Mouse (Mus musculus) midbrain, embryonic 12.5 days (tissue): ENCODE results near the gene Rnf19b. TPM values are rescaled to one million over a fixed set of nuclear protein-coding genes. Genes with fewer than 3 reads are reported as not detected.

Experiments
- ATAC-seq: fragments of 200-750 bp; cut with Nextera tagmentation; 2 replicates; pipeline ENCODE4 v1.8.0; 2017; ENCODE audit warnings: low read depth, moderate TSS enrichment, moderate library complexity; ENCODE audit not compliant: low FRiP score
- H3K27ac ChIP-seq: fragments of 300-500 bp; sonication (generic); replicated peaks from 2 replicates; pipeline ENCODE4 v1.5.1; 2016; ENCODE audit warnings: mild to moderate bottlenecking
- H3K27me3 ChIP-seq: fragments of 300-500 bp; sonication (generic); 2 replicates; pipeline ENCODE4 v1.6.1; 2016; ENCODE audit warnings: mild to moderate bottlenecking
- H3K36me3 ChIP-seq: fragments of 300-500 bp; sonication (generic); 2 replicates; pipeline ENCODE4 v1.6.1; 2016
- H3K4me1 ChIP-seq: fragments of 300-500 bp; sonication (generic); 2 replicates; pipeline ENCODE4 v1.6.1; 2016
- H3K4me2 ChIP-seq: fragments of 300-500 bp; sonication (generic); replicated peaks from 2 replicates; pipeline ENCODE4 v1.6.1; 2016; ENCODE audit warnings: mild to moderate bottlenecking, moderate library complexity
- H3K4me3 ChIP-seq: fragments of 300-500 bp; sonication (generic); 2 replicates; pipeline ENCODE4 v1.5.1; 2016; ENCODE audit warnings: mild to moderate bottlenecking
- H3K9ac ChIP-seq: fragments of 300-500 bp; sonication (generic); replicated peaks from 2 replicates; pipeline ENCODE4 v1.6.1; 2016; ENCODE audit warnings: mild to moderate bottlenecking, moderate library complexity
- H3K9me3 ChIP-seq: fragments of 300-500 bp; sonication (generic); 2 replicates; pipeline ENCODE4 v1.6.1; 2016; ENCODE audit warnings: mild to moderate bottlenecking
- WGBS: fragments of 180-500 bp; shearing (Covaris S2); methylation state at CpG from one replicate; pipeline ENCODE4 v1.1.7; 2016; 5-methylcytosine and 5-hydroxymethylcytosine counted together
- polyA plus RNA-seq: library from polyadenylated mRNA; unstranded; fragments of >200 nt; fragmentation: Nextera tagmentation; extraction: Ambion mirVana; gene quantifications from 2 replicates; pipeline ENCODE4 v1.2.1, GENCODE M21; 2016

Gene Rnf19b
- 15.8 and 16.5 TPM in 2 replicates for polyA plus RNA-seq

DNA sequence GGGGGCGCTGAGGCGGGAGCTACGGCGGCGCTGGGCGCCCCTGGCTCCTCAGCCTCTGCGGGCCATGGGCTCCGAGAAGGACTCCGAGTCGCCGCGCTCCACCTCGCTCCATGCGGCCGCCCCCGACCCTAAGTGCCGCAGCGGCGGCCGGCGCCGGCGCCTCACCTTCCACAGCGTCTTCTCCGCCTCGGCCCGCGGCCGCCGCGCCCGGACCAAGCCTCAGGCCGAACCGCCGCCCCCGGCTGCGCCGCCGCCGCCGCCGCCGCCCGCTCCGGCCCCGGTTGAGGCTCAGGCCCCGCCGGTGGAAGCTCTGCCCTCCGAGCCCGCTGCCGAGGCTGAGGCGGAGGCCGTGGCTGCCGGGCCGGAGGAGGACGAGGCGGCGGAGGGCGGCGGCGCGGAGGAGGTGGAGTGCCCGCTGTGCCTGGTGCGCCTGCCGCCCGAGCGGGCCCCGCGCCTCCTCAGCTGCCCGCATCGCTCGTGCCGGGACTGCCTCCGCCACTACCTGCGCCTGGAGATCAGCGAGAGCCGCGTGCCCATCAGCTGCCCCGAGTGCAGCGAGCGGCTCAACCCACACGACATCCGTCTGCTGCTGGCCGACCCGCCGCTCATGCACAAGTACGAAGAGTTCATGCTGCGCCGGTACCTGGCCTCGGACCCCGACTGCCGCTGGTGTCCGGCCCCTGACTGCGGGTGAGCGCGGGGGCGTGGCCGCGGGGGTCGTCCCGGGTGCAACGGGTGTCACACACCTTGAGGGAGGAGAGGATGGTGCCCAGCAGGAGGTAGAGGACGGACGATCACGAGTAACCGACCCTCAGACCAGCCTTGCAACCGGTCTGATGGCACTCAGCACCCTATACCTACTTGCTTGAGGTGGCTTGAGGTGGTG lies at the start of gene Rnf19b:
Gene Rnf19b, plus strand, starts transcription at position 65 of the 886 bp plus-strand sequence.
- peak within 1 kb of the TSS; percentile 99 for H3K4me3 ChIP-seq
- H3K4me1 ChIP-seq: peaks cover 14% of the 10 kb centered on the region

DNA sequence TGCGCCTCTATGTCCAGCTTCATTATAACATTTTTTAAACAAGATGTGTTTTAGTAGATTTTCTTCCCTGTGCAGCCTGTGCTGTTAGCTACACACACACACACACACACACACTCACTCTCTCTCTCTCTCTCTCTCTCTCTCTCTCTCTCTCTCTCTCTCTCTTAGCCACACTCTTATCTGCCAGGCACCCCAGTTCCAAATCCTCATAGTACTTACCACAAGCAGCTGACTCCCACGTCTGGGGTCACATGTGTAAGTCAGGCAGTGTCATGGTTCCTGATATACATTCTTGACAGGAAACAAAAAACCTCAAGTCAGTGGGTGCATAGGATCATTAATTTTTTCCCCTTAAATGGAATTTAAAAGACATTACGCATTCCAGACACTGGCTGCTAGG lies 49.4 kb upstream of the Rnf19b start:
- Histone ChIP-seq H3K9me3 (no peaks in the 10 kb centered on the region), H3K27me3 (no peaks in the 10 kb centered on the region), H3K36me3 (peaks cover 50% of the 10 kb centered on the region), H3K4me1 (0 out of 2 replicates have a peak, but pooled peaks cover 4% of the 10 kb centered on the region), H3K4me3 (no peak overlapping the region), H3K4me2 (no peak overlapping the region), H3K27ac (no peak overlapping the region), H3K9ac (no peak overlapping the region)
- WGBS: 87% methylated on average over 3 of the region's 3 CpGs
- ATAC-seq: no peak

More for the DNA sequence above, at the start of gene Rnf19b:
- H3K9ac ChIP-seq: peak within 1 kb of the TSS; percentile 99
- no peaks in the 10 kb centered on the region; the same call in 1 of the 2 replicates for H3K27me3 ChIP-seq
- no peaks in the 10 kb centered on the region for H3K9me3 ChIP-seq
- H3K36me3 ChIP-seq: no peaks in the 10 kb centered on the region
- peak; percentile 88 for ATAC-seq
- peak within 1 kb of the TSS; percentile 100 for H3K4me2 ChIP-seq
- under 1% methylated on average over 69 of the region's 107 CpGs for WGBS
- H3K27ac ChIP-seq: peak within 1 kb of the TSS; percentile 95

GRCm38 (mm10) chr4:129009521-129009920 lies 48.5 kb upstream of the Rnf19b start:
- Histone ChIP-seq H3K4me3 (no peak overlapping the region), H3K36me3 (peaks cover 45% of the 10 kb centered on the region), H3K27me3 (no peaks in the 10 kb centered on the region), H3K4me1 (0 out of 2 replicates have a peak, but pooled peaks cover 4% of the 10 kb centered on the region), H3K27ac (no peak overlapping the region), H3K9me3 (no peaks in the 10 kb centered on the region), H3K9ac (no peak overlapping the region), H3K4me2 (no peak overlapping the region)
- no peak for ATAC-seq
- WGBS: 85% methylated on average over 5 of the region's 5 CpGs

DNA sequence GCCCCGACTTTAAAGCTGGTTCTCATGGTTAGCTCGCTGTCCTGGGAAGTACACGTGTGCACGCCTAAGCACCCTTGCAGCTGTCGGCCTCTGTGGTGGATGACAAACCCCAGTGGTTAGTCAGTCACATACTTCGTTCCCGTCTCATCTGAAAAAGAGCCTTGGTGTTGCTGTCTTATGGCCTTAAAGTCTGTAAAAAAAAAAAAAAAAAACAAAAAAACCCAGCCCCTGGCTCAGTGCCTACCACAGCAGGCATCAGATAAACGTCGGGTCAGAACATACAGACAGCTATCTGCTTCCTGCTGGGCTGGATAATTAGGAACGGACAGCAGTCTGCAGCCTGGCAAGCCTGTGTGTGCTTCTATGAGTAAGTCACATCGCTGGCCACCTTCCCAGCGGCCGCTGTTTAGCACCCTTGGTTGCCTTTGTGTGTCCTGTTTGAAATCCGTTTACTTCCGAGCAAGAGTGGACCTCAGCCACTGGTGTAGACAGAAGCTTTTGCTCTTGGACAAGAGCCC lies 46.4 kb upstream of the Rnf19b start:
- Histone ChIP-seq H3K27ac (peak overlapping the region; percentile 42; the same call in 1 of the 2 replicates), H3K36me3 (peaks cover 39% of the 10 kb centered on the region), H3K9me3 (no peaks in the 10 kb centered on the region), H3K4me1 (peaks cover 9% of the 10 kb centered on the region; the same call in 1 of the 2 replicates), H3K4me3 (no peak overlapping the region), H3K9ac (no peak overlapping the region), H3K4me2 (no peak overlapping the region), H3K27me3 (no peaks in the 10 kb centered on the region)
- ATAC-seq: no peak
- 41% methylated on average over 15 of the region's 15 CpGs for WGBS

GRCm38 (mm10) chr4:129013151-129013864 lies 44.8 kb upstream of the Rnf19b start:
- H3K27me3 ChIP-seq: no peaks in the 10 kb centered on the region
- WGBS: 67% methylated on average over 10 of the region's 10 CpGs
- peaks cover 25% of the 10 kb centered on the region for H3K36me3 ChIP-seq
- peaks cover 9% of the 10 kb centered on the region; the same call in 1 of the 2 replicates for H3K4me1 ChIP-seq
- H3K9ac ChIP-seq: no peak overlapping the region
- H3K9me3 ChIP-seq: no peaks in the 10 kb centered on the region
- H3K4me2 ChIP-seq: no peak overlapping the region
- no peak for ATAC-seq
- no peak overlapping the region for H3K4me3 ChIP-seq
- H3K27ac ChIP-seq: no peak overlapping the region

- Histone ChIP-seq H3K4me2 (no peak overlapping the region), H3K36me3 (no peaks in the 10 kb centered on the region), H3K4me3 (no peak overlapping the region), H3K27ac (no peak overlapping the region), H3K9me3 (no peaks in the 10 kb centered on the region), H3K27me3 (no peaks in the 10 kb centered on the region), H3K4me1 (peaks cover 13% of the 10 kb centered on the region; the same call in 1 of the 2 replicates), H3K9ac (no peak overlapping the region)
- ATAC-seq: no peak
- WGBS: 37% methylated on average over 4 of the region's 4 CpGs
Observed at GRCm38 (mm10) chr4:129016329-129016728, 41.7 kb upstream of the Rnf19b start.

DNA sequence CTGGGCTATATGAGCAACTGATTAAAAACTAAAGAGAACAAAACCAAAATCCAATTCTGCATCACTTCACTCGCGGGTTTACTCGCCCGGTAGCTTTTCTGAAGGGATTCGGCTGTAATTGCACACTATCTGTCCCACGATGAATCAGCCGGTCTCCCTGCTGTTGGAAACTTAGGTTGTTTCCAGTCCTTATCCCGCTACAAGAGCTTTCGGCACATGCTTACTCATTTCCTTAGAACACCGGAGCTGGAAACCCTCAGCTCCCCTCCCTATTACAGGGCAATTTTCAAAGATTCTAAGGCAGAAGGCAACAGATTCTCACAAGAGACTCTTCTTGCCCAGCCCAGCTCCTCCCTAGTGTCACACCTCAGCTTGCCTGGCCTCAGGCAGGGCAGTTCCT lies 40.9 kb upstream of the Rnf19b start:
- peaks cover 9% of the 10 kb centered on the region; the same call in 1 of the 2 replicates for H3K4me1 ChIP-seq
- no peak overlapping the region for H3K9ac ChIP-seq
- 88% methylated on average over 10 of the region's 10 CpGs for WGBS
- H3K4me3 ChIP-seq: no peak overlapping the region
- H3K4me2 ChIP-seq: no peak overlapping the region
- H3K9me3 ChIP-seq: no peaks in the 10 kb centered on the region
- no peak for ATAC-seq
- no peak overlapping the region for H3K27ac ChIP-seq
- H3K36me3 ChIP-seq: no peaks in the 10 kb centered on the region
- no peaks in the 10 kb centered on the region for H3K27me3 ChIP-seq

DNA sequence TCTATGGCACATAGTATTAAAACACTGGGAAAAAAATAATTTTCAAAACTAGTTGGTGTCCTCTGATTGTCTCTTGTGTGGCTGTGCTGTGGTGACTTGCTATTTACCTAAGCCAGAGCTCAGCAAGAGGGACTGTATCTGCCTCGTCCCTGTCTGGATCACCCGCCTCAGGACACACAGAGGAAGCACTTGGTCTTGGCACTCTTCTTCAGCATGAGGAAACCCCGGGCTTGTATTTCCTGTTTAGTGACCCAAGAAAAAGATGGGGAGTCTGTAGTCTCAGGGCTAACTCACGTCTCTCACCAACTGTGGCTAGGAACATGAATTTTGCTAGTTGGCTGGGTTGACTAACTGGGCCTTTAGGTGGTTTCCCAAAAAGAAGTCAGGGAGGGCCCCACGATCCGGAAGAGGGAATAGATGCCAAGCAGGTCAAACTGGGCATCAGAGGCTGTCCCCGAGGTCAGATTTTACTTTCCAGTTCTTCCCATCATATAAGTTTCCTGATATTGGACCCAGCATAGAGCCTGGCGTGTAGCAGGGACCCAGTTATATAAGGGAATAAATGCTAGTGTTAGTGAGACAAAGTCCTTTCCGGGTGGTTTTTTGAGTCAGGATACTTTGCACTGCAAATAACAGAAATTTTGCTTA lies 39.2 kb upstream of the Rnf19b start:
- 88% methylated on average over 9 of the region's 9 CpGs for WGBS
- no peak for ATAC-seq
- no peaks in the 10 kb centered on the region for H3K9me3 ChIP-seq

DNA sequence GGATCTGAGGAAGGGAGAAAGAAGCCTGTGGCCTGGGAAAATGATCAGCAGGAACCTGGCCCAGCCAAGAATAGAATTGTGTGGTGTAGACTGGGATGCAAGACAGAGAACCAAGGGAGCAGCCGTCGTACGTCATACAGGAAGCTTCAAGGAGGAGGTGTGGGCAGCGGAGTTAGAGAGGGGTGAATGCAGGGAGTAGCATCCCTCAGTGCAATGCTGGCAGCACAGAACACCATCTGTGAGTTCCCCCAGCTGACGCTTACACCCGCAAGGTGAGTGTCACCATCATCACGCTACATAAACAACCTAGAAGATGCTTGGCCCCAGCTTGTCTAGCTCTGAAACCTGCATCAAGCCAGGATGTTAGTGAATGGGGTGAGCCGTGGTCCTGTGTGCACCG lies 38.3 kb upstream of the Rnf19b start:
- Histone ChIP-seq H3K9me3 (no peaks in the 10 kb centered on the region), H3K27ac (no peak overlapping the region)

More for the DNA sequence above, 39.2 kb upstream of the Rnf19b start:
- Histone ChIP-seq H3K9ac (no peak overlapping the region), H3K27ac (no peak overlapping the region), H3K36me3 (no peaks in the 10 kb centered on the region), H3K4me3 (no peak overlapping the region), H3K4me1 (peaks cover 9% of the 10 kb centered on the region; the same call in 1 of the 2 replicates), H3K4me2 (no peak overlapping the region), H3K27me3 (no peaks in the 10 kb centered on the region)

GRCm38 (mm10) chr4:129020454-129020853 lies 37.6 kb upstream of the Rnf19b start:
- 66% methylated on average over 6 of the region's 6 CpGs for WGBS
- ATAC-seq: no peak

More for the DNA sequence above, 38.3 kb upstream of the Rnf19b start:
- Histone ChIP-seq H3K27me3 (no peaks in the 10 kb centered on the region), H3K36me3 (no peaks in the 10 kb centered on the region), H3K9ac (no peak overlapping the region), H3K4me1 (peaks cover 9% of the 10 kb centered on the region; the same call in 1 of the 2 replicates), H3K4me3 (no peak overlapping the region), H3K4me2 (no peak overlapping the region)
- WGBS: 85% methylated on average over 9 of the region's 9 CpGs
- no peak for ATAC-seq

GRCm38 (mm10) chr4:129021426-129021825 lies 36.6 kb upstream of the Rnf19b start:
- H3K27me3 ChIP-seq: no peaks in the 10 kb centered on the region
- H3K36me3 ChIP-seq: no peaks in the 10 kb centered on the region
- ATAC-seq: no peak
- H3K4me3 ChIP-seq: no peak overlapping the region
- H3K4me1 ChIP-seq: peaks cover 4% of the 10 kb centered on the region; the same call in 1 of the 2 replicates
- WGBS: 95% methylated on average over 3 of the region's 3 CpGs
- H3K9me3 ChIP-seq: no peaks in the 10 kb centered on the region
- no peak overlapping the region for H3K4me2 ChIP-seq
- H3K27ac ChIP-seq: no peak overlapping the region
- no peak overlapping the region for H3K9ac ChIP-seq

More at GRCm38 (mm10) chr4:129020454-129020853, 37.6 kb upstream of the Rnf19b start:
- Histone ChIP-seq H3K9ac (no peak overlapping the region; the same call in 1 of the 2 replicates), H3K4me1 (peaks cover 9% of the 10 kb centered on the region; the same call in 1 of the 2 replicates), H3K4me3 (no peak overlapping the region), H3K27ac (no peak overlapping the region), H3K4me2 (no peak overlapping the region), H3K27me3 (no peaks in the 10 kb centered on the region), H3K36me3 (no peaks in the 10 kb centered on the region), H3K9me3 (no peaks in the 10 kb centered on the region)
